Mouse (Mus musculus) small intestine, adult 2 months (tissue): ENCODE data around the gene Pou2f3.

Source experiments
- CTCF ChIP-seq: fragments of 200-500 bp; IDR thresholded peaks from 2 replicates; pipeline ENCODE4 v1.5.1; 2012; ENCODE audit warnings: low read depth, mild to moderate bottlenecking, control low read depth, inconsistent platforms, low read length, moderate library complexity, mixed read lengths; ENCODE audit not compliant: insufficient replicate concordance, insufficient read length; ENCODE audit errors: extremely low read depth
- POLR2A ChIP-seq: fragments of 200-500 bp; IDR thresholded peaks from 2 replicates; pipeline ENCODE4 v1.6.1; 2012; ENCODE audit warnings: low read depth, mild to moderate bottlenecking, control low read depth, inconsistent platforms, low read length, moderate library complexity

DNA sequence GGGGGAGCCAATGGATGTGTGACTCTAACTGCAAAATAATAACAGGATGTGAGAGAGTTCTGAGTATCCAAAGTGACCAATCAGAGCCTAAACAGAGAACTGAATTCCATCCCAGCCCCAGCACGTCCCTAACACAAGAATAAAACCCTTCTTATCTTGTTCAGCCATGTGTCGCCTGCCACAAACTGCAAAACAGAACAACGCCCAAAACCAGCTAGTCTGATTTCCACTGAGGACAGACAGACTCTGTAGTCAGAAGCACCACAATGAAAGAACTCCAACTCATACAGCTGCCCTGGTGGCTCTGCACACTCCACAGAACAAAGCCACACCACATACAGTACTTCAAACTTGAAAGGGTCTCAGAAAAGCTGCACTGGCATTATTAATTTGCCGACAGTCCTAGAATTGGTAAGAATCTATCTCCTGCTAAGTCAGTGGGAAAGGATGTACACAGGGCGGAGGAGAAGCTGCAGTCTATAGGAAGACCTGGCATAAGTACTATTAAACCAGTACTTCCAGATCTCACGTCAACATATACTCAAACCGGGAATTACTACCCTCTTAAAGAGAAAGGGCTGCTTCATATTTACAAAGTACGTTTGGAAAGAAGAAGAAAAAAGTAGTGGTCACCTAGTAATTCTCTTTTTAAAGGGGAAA, 108.1 kb downstream of the Pou2f3 start:
- TF ChIP-seq CTCF (no peak), POLR2A (no peak)
